Mouse (Mus musculus): ENCODE data around the gene Ank3.

The Ank3 gene

GRCm38 (mm10) chr10:70021667-70022066 is 623.1 kb downstream of the Ank3 start:
- peak; percentile 89 for DNase-seq

GRCm38 (mm10) chr10:70022596-70022995 is 624.0 kb downstream of the Ank3 start:
- DNase-seq: no peak

GRCm38 (mm10) chr10:70023861-70024260 is 625.3 kb downstream of the Ank3 start:
- no peak for DNase-seq

- no peak for DNase-seq
Measured at GRCm38 (mm10) chr10:70031942-70032341, 633.4 kb downstream of the Ank3 start.

- DNase-seq: no peak
Measured at GRCm38 (mm10) chr10:70032982-70033381, 634.4 kb downstream of the Ank3 start.

- DNase-seq: no peak
Measured at GRCm38 (mm10) chr10:70033856-70034255, 635.3 kb downstream of the Ank3 start.

- DNase-seq: peak; percentile 54
Measured at GRCm38 (mm10) chr10:70039871-70040291, 641.3 kb downstream of the Ank3 start.

- DNase-seq: no peak
Measured at GRCm38 (mm10) chr10:70041562-70041961, 643.0 kb downstream of the Ank3 start.

GRCm38 (mm10) chr10:70045722-70046121 is 647.1 kb downstream of the Ank3 start:
- no peak for DNase-seq

GRCm38 (mm10) chr10:70049771-70050170 is 651.2 kb downstream of the Ank3 start:
- DNase-seq: no peak

- no peak for DNase-seq
Measured at GRCm38 (mm10) chr10:70055291-70055690, 656.7 kb downstream of the Ank3 start.

- DNase-seq: no peak
Measured at GRCm38 (mm10) chr10:70057064-70057463, 658.5 kb downstream of the Ank3 start.

- DNase-seq: peak; percentile 67
Measured at GRCm38 (mm10) chr10:70060021-70060688, 661.6 kb downstream of the Ank3 start.

- peak; percentile 63 for DNase-seq
Measured at GRCm38 (mm10) chr10:70060689-70061081, 662.1 kb downstream of the Ank3 start.

GRCm38 (mm10) chr10:70063881-70064555 is 665.4 kb downstream of the Ank3 start:
- DNase-seq: no peak

- no peak for DNase-seq
Measured at GRCm38 (mm10) chr10:70065191-70065590, 666.6 kb downstream of the Ank3 start.

- DNase-seq: no peak
Measured at GRCm38 (mm10) chr10:70066497-70067168, 668.1 kb downstream of the Ank3 start.

- no peak for DNase-seq
Measured at GRCm38 (mm10) chr10:70067169-70068115, 668.9 kb downstream of the Ank3 start.

GRCm38 (mm10) chr10:70069321-70069720 is 670.7 kb downstream of the Ank3 start:
- no peak for DNase-seq

- DNase-seq: no peak
Measured at GRCm38 (mm10) chr10:70071334-70071733, 672.8 kb downstream of the Ank3 start.

All from thymus, postnatal 4 days (tissue).